Mouse (Mus musculus) E14TG2a.4 (cell line): ENCODE measurements around the gene Fermt3.

ENCODE experiments used
- H3K27me3 ChIP-seq: 2 replicates; pipeline ENCODE4 v1.6.1; 2014; ENCODE audit warnings: low read length, control low read depth; ENCODE audit not compliant: insufficient read depth
- H3K36me3 ChIP-seq: 2 replicates; pipeline ENCODE4 v1.6.1; 2014; ENCODE audit warnings: low read length, control low read depth; ENCODE audit not compliant: insufficient read depth
- H3K4me1 ChIP-seq: replicated peaks from 2 replicates; pipeline ENCODE4 v1.6.1; 2014; ENCODE audit warnings: low read depth, low read length, control low read depth
- H3K4me3 ChIP-seq: replicated peaks from 2 replicates; pipeline ENCODE4 v1.5.1; 2014; ENCODE audit warnings: mild to moderate bottlenecking, low read length
- H3K9me3 ChIP-seq: 2 replicates; pipeline ENCODE4 v1.6.1; 2014; ENCODE audit warnings: low read length, control low read depth
- CTCF ChIP-seq: conservative IDR thresholded peaks from 2 replicates; pipeline ENCODE4 v1.5.1; 2014; ENCODE audit warnings: low read length
- NANOG ChIP-seq: IDR thresholded peaks from 2 replicates; pipeline ENCODE4 v1.6.1; 2014; ENCODE audit warnings: borderline replicate concordance, low read length, mixed read lengths
- POU5F1 ChIP-seq: IDR thresholded peaks from 2 replicates; pipeline ENCODE4 v1.6.1; 2014; ENCODE audit warnings: low read length, borderline replicate concordance

The Fermt3 gene

GRCm38 (mm10) chr19:7018546-7018945 lies 723 bp downstream of the Fermt3 start:
- Histone ChIP-seq H3K4me1 (peaks cover 29% of the 10 kb centered on the region), H3K9me3 (peaks cover 23% of the 10 kb centered on the region), H3K27me3 (no peaks in the 10 kb centered on the region), H3K36me3 (peaks cover 78% of the 10 kb centered on the region), H3K4me3 (no peak overlapping the region)
- TF ChIP-seq NANOG: no peak

- no peaks in the 10 kb centered on the region for H3K27me3 ChIP-seq
- H3K36me3 ChIP-seq: peaks cover 71% of the 10 kb centered on the region
These were observed 1.5 kb downstream of the Fermt3 start for GRCm38 (mm10) chr19:7017541-7018457.

GRCm38 (mm10) chr19:7014481-7015135 lies 4.7 kb downstream of the Fermt3 start:
- TF ChIP-seq POU5F1: no peak
- TF ChIP-seq CTCF: no peak
- no peak for TF ChIP-seq NANOG
- Histone ChIP-seq H3K4me1 (peaks cover 13% of the 10 kb centered on the region), H3K36me3 (peaks cover 39% of the 10 kb centered on the region), H3K4me3 (0 out of 2 replicates have a peak overlapping the region, but pooled peaks have one; percentile 13), H3K27me3 (no peaks in the 10 kb centered on the region), H3K9me3 (peaks cover 23% of the 10 kb centered on the region)

More at GRCm38 (mm10) chr19:7017541-7018457, 1.5 kb downstream of the Fermt3 start:
- no peak for TF ChIP-seq POU5F1
- TF ChIP-seq NANOG: no peak
- no peak for TF ChIP-seq CTCF
- no peak overlapping the region for H3K4me3 ChIP-seq
- peaks cover 29% of the 10 kb centered on the region for H3K4me1 ChIP-seq
- peaks cover 23% of the 10 kb centered on the region for H3K9me3 ChIP-seq

- TF ChIP-seq NANOG: no peak
- TF ChIP-seq CTCF: no peak
- no peak for TF ChIP-seq POU5F1
- no peaks in the 10 kb centered on the region for H3K27me3 ChIP-seq
- H3K9me3 ChIP-seq: peaks cover 20% of the 10 kb centered on the region
- 0 out of 2 replicates have a peak overlapping the region, but pooled peaks have one; percentile 13 for H3K4me3 ChIP-seq
- H3K4me1 ChIP-seq: peaks cover 13% of the 10 kb centered on the region
- peaks cover 33% of the 10 kb centered on the region for H3K36me3 ChIP-seq
These were observed 5.3 kb downstream of the Fermt3 start for GRCm38 (mm10) chr19:7013984-7014383.

- H3K27me3 ChIP-seq: no peaks in the 10 kb centered on the region
- peaks cover 18% of the 10 kb centered on the region for H3K36me3 ChIP-seq
- H3K9me3 ChIP-seq: peaks cover 4% of the 10 kb centered on the region
- no peak for TF ChIP-seq CTCF
- peaks cover 13% of the 10 kb centered on the region for H3K4me1 ChIP-seq
- no peak overlapping the region for H3K4me3 ChIP-seq
These were observed 6.8 kb downstream of the Fermt3 start for GRCm38 (mm10) chr19:7012426-7012825.

GRCm38 (mm10) chr19:7006892-7007593 lies 12.2 kb downstream of the Fermt3 start:
- TF ChIP-seq NANOG (no peak), POU5F1 (no peak), CTCF (no peak)
- H3K36me3 ChIP-seq: no peaks in the 10 kb centered on the region
- H3K4me1 ChIP-seq: peaks cover 21% of the 10 kb centered on the region
- H3K4me3 ChIP-seq: no peak overlapping the region
- H3K27me3 ChIP-seq: no peaks in the 10 kb centered on the region
- H3K9me3 ChIP-seq: no peaks in the 10 kb centered on the region

- peak overlapping the region; percentile 3; the same call in 1 of the 2 replicates for H3K4me3 ChIP-seq
- H3K9me3 ChIP-seq: peaks cover 19% of the 10 kb centered on the region
- no peak for TF ChIP-seq CTCF
- peaks cover 31% of the 10 kb centered on the region for H3K36me3 ChIP-seq
- H3K27me3 ChIP-seq: no peaks in the 10 kb centered on the region
- H3K4me1 ChIP-seq: peaks cover 56% of the 10 kb centered on the region
These were observed 19.8 kb downstream of the Fermt3 start for GRCm38 (mm10) chr19:6999360-7000063.

GRCm38 (mm10) chr19:6997721-6998290 lies 21.5 kb downstream of the Fermt3 start:
- Histone ChIP-seq H3K9me3 (peaks cover 19% of the 10 kb centered on the region), H3K4me3 (no peak overlapping the region), H3K36me3 (peaks cover 31% of the 10 kb centered on the region), H3K4me1 (peaks cover 59% of the 10 kb centered on the region), H3K27me3 (no peaks in the 10 kb centered on the region)
- TF ChIP-seq NANOG (no peak), CTCF (no peak), POU5F1 (no peak)
